ENCODE assay signal across 30 mouse cellular contexts in genomic region chr4:135370372-135370771, GRCm38 (mm10). TPM values are rescaled to one million over a fixed set of nuclear protein-coding genes. Genes with fewer than 3 reads are reported as not detected.
"Had no signal": no experiment of that assay in that cellular context is flagged by ENCODE, and none has a peak within 500 bp of the region (broad histone marks: within the 10 kb centered on the region; RNA-seq: fewer than 3 reads in every experiment).

No protein-coding gene starts in this region.

- H3K4me2 ChIP-seq: embryonic facial prominence, embryonic 12.5 days; embryonic facial prominence, embryonic 13.5 days; embryonic facial prominence, embryonic 15.5 days; forebrain, embryonic 12.5 days; forebrain, embryonic 13.5 days; forebrain, embryonic 15.5 days had no signal

- H3K36me3 ChIP-seq: embryonic facial prominence, embryonic 10.5 days; embryonic facial prominence, embryonic 12.5 days; embryonic facial prominence, embryonic 13.5 days; embryonic facial prominence, embryonic 15.5 days; forebrain, embryonic 10.5 days; forebrain, embryonic 12.5 days; forebrain, embryonic 15.5 days had no signal

- H3K4me3 ChIP-seq: embryonic facial prominence, embryonic 10.5 days; embryonic facial prominence, embryonic 12.5 days; embryonic facial prominence, embryonic 13.5 days; embryonic facial prominence, embryonic 15.5 days; erythroblast, embryonic 14.5 days; forebrain, embryonic 10.5 days; forebrain, embryonic 12.5 days; forebrain, embryonic 13.5 days; forebrain, embryonic 15.5 days; gastrocnemius, adult 2 months had no signal

- H3K4me1 ChIP-seq: embryonic facial prominence, embryonic 12.5 days; embryonic facial prominence, embryonic 13.5 days; embryonic facial prominence, embryonic 15.5 days; forebrain, embryonic 10.5 days; forebrain, embryonic 12.5 days; forebrain, embryonic 13.5 days; forebrain, embryonic 15.5 days had no signal

- H3K27me3 ChIP-seq: embryonic facial prominence, embryonic 12.5 days; embryonic facial prominence, embryonic 13.5 days; embryonic facial prominence, embryonic 15.5 days; forebrain, embryonic 12.5 days; forebrain, embryonic 13.5 days; forebrain, embryonic 15.5 days had no signal

- H3K9me3 ChIP-seq: embryonic facial prominence, embryonic 15.5 days; forebrain, embryonic 12.5 days; forebrain, embryonic 13.5 days; forebrain, embryonic 15.5 days had no signal

- DNase-seq: cerebellum, adult 2 months; cerebellum, adult 8-10 months; cerebellum, adult 9-10 months; cerebellum, adult 9-11 months; cerebellum, postnatal 10 days; cerebellum, postnatal 14 days; cerebellum, postnatal 25 days; cerebellum, postnatal 36 days; embryo, embryonic 11 days; forebrain, postnatal 0 days; gastrocnemius, adult 2 months; gastrocnemius, postnatal 10 days; gastrocnemius, postnatal 14 days; gastrocnemius, postnatal 25 days; gastrocnemius, postnatal 36 days; heart, adult 11 months; heart, adult 18-20 months had no signal

- H3K9ac ChIP-seq: embryonic facial prominence, embryonic 12.5 days; embryonic facial prominence, embryonic 13.5 days; embryonic facial prominence, embryonic 15.5 days; forebrain, embryonic 12.5 days; forebrain, embryonic 13.5 days; forebrain, embryonic 15.5 days; forebrain, postnatal 0 days had no signal

- H3K27ac ChIP-seq: embryonic facial prominence, embryonic 10.5 days; embryonic facial prominence, embryonic 12.5 days; embryonic facial prominence, embryonic 13.5 days; embryonic facial prominence, embryonic 15.5 days; forebrain, embryonic 10.5 days; forebrain, embryonic 12.5 days; forebrain, embryonic 13.5 days; forebrain, embryonic 15.5 days; gastrocnemius, adult 2 months had no signal

- ATAC-seq: forebrain, embryonic 13.5 days; forebrain, embryonic 14.5 days; forebrain, embryonic 15.5 days; forebrain, embryonic 16.5 days; forebrain, postnatal 0 days had no signal

RNA-seq across cellular contexts. Expression of gene Ncmap, which starts 27.7 kb away (rescaled TPM):
- total RNA-seq: common myeloid progenitor, adult 5-6 weeks; granulocyte monocyte progenitor cell, adult 5-6 weeks; heart, adult 18-20 months had no signal
- polyA plus RNA-seq: erythroblast, embryonic 14.5 days had no signal
